Mouse (Mus musculus): ENCODE measurements around the gene Lat2.
"Not testable (repeated sequence)": the region's sequence is repeated elsewhere in the genome, so short reads cannot be mapped to it uniquely, and the experiment has no call there.

Lat2 gene

DNA sequence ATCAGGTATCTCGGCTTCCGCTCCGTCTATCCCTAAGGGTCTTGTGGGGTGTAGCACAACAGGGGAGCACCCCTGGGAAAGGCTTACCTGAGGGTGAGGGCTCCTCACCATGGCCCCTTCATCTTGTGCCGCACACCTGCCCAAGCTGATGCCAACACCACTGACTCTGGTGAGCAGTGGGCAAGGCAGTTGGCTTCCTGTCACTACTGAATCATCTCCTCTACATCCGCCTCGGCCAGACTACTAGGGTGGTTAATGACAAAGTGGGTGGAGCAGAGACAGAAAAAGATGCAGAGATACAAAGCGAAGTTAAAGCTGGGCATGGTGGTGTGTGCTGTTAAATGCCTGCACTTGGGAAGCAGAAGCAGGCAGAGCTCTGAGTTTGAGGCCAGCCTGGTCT lies at the start of gene Lat2:
TSS of gene Lat2 (minus strand) at position 224 of the 400 bp plus-strand sequence.
- no peak for DNase-seq (ENCODE audit: low spot score)

DNA sequence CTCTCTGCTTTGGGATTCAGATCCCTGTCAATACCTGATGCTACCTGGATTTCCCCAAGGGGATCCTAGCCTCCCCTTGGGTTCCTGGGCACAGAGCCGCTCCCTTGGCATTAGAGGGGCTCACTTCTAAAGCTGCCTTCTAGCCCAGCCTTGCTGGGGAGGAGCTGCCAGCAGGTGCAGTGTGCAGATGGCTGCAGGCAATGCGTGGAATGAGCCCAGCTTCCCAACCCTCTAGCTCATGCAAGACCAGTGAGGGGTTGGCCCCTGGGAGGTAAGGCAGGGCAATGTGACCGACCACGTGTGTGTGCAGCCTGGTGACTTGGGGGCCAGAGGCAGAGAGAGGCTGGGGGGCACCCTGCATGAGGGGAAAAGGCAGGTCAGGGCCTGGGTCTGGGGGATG lies 41.9 kb upstream of the Lat2 start:
- DNase-seq (ENCODE audit: low spot score): no peak

DNA sequence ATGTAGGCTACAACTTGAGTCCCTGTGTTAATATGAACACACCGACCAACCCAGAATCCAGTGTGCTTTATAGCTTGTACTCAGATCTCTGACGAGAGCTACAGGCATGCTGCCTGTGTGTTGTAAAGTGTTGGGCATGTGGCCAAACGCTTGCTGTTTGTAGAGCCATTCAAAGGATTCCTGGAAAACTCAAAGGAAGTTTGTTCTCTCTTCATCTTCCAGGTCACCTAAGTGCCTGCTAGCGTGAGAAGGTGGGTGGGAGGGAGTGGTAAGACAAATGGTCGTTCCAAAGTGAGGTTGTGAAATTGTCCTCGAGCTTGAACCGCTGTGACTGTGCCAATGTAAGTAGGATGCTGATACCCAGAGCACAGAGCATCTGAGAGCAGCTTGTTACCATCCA lies 37.2 kb upstream of the Lat2 start:
- DNase-seq (ENCODE audit: low spot score): no peak

DNA sequence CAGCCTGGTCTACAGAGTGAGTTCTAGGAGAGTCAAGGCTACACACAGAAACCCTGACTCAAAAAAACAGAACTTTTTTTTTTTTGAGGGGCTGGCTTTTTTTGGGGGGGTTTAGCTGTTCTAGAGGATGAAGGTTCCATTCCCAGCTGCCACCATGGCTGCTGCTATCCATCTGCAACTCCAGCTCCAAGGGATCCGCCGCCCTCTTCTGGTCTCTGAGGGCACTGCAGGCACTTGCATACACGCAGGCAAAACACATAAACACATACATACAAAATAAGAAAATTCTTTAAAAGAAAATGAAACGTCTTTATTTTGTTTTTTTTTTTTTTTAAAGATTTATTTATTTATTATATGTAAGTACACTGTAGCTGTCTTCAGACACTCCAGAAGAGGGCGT lies 36.1 kb upstream of the Lat2 start:
- DNase-seq (ENCODE audit: low spot score): peak; percentile 56

DNA sequence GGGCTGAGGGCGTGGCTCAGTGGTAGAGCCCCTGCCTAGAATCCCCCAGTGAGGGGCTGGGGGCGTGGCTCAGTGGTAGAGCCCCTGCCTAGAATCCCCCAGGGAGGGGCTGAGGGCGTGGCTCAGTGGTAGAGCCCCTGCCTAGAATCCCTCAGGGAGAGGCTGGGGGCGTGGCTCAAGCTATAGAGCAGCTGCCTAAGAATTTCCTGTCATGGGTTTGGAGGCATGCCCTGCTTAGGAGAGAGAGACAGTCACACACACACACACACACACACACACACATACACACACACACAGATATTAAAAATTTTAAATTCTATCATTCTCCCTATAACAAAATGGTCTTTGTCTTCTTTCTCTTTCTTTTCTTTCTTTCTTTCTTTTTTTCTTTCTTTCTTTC lies 34.2 kb upstream of the Lat2 start:
- not testable (repeated sequence) for DNase-seq (ENCODE audit: low spot score)

DNA sequence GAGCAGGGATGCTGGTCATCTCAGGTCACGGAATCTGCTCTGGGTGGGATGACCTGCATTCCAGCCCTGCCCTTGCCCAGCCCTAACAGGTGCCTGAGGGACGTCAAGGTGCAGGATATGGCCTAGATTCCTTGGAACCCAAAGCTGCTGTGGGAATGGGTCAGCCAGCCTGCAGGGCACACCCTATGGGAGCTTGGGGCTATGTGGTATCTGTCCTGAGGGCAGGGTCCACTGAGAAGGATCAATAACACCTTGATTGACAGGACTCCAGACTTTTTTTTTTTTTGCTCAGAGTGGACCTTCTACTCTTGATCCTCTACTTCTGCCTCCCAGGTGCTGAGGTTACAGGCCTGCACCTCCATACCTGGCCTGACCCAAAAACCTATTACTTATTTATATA lies 32.6 kb upstream of the Lat2 start:
- no peak for DNase-seq (ENCODE audit: low spot score)

DNA sequence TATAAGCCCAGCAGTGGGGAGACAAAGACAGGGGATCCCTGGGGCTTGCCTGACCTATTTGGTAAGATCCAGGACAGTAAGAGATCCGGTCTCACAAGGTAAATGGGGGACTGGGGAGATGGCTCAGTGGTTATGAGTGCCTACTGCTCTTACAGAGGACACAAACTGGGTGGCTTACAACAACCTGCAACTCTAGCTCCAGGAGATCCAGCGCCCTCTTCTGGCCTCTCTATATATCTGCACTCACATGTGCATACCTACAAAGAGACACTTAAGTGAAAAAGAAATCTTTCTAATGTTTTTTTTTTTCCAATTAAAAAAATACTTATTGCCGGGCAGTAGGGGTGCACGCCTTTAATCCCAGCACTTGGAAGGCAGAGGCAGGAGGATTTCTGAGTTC lies 31.6 kb upstream of the Lat2 start:
- DNase-seq (ENCODE audit: low spot score): no peak

DNA sequence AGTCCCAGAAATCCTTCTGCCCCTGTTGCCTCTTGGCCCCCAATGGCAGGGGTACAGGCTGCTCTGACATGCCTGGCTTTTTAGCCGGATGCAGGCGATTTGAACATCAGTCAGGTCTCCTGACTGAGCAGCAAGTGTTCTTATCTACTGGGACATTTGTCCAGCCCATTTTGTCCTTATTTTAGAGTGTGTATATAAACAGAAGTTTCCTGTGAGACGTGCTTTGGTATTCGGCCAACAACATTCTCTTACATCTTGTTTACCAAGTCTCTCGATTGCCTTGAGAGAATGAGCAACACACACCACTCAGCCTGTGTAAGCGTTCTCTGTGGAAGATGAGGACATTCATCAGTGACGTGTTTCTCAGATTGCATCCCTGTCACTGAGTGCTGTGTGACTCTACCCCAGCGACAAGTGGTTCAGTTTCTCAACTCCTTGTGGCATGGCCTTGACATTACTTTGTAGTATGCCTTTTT lies 29.9 kb upstream of the Lat2 start:
- no peak for DNase-seq (ENCODE audit: low spot score)

DNA sequence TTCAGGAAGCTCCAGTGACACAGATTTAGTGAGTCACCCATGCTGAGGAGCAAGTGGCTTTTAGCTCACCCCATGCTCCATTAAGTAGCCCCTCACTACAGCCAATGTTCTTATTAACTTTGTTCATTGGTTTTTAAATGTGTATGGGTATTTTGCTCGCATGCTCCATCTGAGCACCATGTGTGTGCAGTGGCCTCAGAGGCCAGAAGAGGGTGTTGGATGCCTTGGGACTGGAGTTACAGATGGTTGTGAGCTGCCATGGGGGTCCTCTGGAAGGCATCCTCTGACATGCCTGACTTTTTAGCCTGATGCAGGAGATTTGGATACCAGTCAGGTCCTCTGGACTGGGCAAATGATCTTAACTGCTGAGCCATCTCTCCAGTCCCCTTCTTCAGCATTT lies 29.3 kb upstream of the Lat2 start:
- no peak for DNase-seq (ENCODE audit: low spot score)

DNA sequence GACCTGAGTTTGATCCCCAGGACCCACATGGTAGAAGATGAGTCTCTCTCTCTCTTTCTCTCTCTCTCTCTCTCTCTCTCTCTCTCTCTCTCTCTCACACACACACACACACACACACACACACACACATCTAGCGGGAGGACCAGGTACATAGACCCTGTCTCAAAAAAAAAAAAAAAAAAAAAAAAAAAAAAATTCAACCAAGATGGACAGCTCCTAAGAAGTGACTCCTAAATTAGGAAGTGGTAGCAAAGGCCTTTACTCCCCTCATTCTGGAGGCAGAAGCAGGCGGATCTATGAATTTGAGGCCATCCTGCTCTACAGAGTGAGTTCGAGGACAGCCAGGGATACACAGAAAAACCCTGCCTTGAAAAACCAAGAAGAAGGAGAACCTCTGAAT lies 25.5 kb upstream of the Lat2 start:
- no peak for DNase-seq (ENCODE audit: low spot score)

DNA sequence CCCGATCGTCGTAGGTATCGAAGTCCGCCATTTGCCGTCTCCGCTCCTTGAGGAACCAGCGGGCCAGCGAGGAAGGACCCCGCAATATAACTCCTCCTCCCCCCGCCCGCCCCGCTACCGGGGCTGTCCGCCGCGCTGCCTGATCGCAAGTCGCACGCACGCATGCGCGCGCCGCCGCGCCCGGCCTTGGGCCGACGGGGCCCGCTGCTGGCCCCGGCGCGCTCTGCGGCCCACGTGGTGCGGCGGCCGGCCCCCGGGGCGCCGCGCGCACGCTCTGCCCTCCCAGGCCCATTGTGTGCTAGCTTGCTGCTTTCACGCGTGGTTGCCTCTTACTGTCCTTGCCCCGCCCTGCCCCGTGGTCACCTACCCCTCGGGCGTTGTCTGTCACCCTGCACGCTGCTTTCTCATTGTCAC lies 24.5 kb upstream of the Lat2 start, which contains the start of gene Eif4h:
TSS of gene Eif4h (minus strand) at position 222 of the 414 bp plus-strand sequence.
- peak; percentile 97 for DNase-seq (ENCODE audit: low spot score)

DNA sequence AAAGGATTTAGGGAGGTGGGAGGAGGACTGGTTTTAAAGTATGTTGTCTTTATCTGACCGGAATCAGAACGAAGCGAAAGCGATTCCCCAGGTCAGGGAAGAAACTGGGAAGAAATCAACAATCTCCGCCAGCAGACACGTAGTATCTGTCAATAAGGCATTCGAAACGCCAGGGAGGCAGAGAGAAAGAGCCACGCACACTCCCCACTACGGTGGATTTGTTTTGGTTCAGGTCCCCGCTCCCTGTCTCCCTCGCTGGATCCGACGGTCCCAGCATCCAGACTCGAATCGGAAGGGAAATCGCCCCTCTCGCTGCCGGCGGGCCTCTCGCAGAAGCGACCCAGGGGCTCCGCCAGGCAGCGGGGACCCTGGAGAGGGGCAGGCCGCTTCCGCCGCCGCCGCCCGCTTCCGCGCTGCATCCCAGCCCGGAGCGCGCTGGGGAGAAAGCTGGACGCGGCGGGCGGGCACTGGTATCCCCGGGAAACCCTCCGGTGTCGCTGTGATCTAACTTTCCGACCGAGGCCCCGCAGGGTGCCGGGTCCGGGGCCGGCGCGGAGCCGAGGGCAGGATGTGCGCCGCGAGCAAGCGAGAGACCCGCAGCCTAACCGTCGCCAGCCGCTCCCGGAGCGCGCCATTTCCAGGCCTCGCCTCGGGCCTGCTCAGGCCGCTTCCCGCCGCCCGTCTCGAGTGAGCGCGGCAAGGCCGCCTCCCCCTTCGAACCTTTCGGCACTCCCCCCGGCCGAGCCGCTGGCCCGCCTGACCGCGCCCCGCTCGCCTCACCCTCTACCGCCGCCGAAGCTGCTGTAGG lies 23.8 kb upstream of the Lat2 start:
- peak; percentile 35 for DNase-seq (ENCODE audit: low spot score)

DNA sequence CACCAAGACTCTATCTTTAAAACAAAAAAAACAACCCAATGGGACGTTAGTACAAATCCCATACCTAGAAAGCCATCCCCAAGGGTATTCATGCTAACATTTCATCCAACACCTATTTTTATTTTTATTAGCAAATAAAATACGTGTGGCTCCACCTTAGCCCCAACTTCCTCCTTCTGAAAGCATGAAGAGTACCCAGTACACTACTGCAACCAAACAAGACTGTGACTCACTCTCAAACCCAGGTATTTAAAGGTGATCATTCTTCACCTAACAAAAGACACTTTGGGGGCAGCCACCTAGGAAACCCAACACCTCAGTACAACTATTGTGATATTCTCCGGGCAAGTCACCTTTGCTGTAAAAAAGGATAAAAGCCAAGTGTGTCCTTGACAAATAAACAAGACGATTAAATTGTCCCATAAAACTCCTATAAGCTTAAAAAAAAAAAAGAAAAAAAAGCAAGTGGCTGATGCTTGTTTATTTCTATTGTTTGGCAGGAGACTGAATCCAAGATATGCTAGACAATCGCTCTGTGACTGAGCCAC lies 23.1 kb upstream of the Lat2 start:
- DNase-seq (ENCODE audit: low spot score): no peak

DNA sequence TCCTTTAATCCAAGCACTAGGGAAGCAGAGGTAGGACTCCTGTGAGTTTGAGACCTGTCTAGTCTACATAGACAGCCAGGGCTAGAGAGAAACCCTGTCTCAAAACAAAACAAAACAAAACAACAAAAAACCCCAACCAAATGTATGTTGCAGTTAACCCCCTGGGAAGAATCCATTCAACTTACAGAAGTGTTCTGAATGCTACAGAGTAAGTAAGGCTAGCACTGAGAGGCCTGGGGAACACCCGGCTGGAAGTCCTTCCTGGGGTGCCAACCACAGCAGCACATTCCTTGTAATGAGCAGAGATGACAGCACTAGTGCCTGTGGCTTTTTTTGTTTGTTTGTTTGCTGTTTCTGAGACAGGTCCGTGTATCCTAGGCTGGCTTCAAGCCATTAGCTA lies 18.0 kb upstream of the Lat2 start:
- no peak for DNase-seq (ENCODE audit: low spot score)

DNA sequence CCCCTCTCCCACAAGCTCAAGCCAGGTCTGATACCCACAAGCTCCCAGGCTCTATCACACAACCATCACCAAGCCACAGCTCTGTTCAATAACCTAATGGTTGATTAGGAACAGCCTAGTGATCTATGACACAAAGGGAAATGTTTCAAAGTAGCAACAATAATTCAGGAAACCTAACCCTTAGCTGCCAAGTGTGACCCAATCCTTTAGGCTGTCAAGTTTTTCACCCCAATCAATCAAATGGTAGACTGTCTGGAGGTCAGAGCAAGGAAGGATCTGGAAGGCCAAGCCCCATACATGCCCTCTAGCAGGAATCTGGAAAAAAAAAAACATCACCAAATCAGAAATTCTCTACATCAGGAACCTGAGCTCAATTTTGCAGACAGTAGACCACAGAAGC lies 16.0 kb upstream of the Lat2 start:
- DNase-seq (ENCODE audit: low spot score): no peak

DNA sequence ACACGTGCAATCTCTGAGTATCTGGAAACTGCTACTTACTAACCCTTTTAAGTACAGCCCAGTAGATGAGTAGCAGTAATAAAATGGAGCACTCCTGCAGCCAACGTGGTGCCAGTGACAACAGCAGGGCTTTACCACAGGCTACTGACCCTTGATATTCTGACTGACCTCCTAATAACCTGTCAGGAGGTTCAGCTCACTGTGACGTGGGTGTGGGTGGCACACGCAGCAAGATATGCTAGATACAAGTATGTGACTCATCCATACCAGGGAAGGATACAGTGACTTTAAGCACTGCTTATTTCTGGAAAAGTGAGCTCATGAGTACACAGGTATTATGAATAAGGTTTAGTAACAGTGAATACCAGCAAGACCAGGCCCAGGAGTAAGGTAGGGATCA lies 14.7 kb upstream of the Lat2 start:
- DNase-seq (ENCODE audit: low spot score): no peak

DNA sequence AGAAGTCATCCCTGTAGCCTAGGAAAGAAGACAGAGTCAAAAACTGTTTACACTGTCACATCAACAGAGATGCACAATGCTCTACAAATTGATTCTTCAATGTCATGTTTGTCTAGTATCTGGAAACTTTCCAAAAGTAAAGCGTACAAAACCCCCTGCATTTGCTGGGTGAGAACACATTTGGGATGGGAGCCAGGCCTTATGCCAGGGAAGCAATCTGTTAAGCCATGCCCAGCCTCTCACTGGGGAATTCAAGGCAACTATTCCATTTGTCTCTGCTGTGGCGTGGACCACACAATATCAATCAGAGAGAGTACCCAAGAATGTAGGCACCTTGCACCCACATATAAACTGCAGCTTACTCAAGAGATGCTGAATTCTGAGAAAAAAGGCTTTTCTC lies 7.2 kb upstream of the Lat2 start:
- no peak for DNase-seq (ENCODE audit: low spot score)

DNA sequence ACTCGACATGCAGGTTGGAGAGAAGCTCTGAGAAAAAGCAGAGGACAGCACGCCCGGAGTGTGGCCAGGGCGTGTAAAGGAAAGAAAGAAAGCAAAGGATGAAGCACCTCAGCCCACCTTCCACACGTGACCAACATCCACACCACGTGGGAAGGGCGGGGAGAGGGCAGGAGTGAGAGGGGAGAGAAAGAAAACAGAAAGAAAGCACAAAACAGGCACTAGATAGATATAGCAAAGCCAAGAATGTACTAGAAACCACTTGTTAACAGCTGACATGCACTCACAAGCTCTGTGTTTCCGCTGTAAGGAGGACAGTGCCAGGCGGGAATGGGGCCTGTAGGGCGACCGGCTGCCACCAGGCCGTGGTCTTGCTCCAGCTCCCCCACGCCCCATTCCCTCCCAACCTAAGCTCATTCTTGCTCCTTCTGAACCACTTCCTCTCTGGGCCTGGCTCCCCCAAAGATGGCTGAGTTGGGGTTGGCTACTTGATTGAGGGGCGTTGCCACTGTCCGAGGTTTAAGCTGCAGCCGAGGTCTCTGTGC lies 6.3 kb upstream of the Lat2 start:
- DNase-seq (ENCODE audit: low spot score): no peak

DNA sequence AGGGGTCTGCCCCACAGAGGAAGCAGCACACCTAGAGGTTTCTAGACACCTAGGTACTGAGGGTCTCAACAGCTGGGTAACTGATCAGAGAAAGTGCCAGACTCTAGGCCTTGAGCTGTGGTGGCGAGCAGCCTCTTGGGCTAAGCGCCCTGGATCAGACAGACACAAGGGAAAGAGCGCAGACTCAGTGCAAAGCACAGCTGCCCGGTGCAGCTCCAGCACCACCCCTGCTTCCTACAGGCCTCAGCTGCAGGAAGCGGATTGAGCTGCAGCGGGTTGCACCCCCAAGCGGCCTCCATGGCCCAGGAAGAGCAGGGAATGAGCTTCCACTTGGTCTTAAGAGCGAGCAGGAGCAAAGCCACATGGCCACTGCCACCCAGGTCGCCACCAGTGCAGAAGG lies 5.6 kb upstream of the Lat2 start:
- no peak for DNase-seq (ENCODE audit: low spot score)

DNA sequence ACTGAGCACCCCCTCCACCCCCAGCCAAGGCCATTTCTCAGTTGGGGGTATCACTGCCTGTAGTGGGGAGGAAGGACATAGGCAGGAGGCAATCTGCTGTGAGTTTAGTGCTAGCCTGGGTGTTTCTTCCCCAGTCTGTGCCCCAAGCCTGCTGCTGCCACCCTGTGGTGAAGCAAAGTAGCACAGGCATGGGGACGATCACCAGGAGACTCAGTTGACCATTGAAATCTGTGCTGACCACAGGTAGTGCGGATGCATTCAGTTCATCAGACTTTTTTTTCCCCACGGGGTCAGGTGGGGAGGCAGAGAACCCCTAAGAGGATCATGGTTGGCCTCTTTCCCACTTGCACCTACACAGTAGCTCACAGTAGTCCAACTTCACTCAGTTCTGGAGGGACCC lies 2.2 kb upstream of the Lat2 start:
- peak; percentile 52 for DNase-seq (ENCODE audit: low spot score)

DNA sequence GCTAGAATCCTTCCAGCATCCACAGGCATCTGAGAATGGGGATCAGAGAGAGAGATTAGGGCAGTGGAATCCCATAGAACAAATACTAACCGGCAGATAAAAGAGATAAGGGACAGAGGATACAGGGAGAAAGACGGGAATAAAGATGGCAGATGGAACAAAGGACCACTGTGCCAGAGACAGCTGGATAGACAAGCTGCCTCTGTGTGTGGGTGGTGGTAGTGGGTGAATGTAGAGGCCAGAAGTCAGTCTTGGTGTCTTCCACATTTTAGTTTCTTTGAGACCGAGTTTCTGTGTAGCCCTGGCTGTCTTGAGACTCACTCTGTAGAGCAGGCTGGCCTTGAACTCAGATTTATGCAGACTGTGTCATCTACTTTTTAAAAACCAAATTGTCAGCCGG lies 955 bp upstream of the Lat2 start:
- DNase-seq (ENCODE audit: low spot score): no peak

DNA sequence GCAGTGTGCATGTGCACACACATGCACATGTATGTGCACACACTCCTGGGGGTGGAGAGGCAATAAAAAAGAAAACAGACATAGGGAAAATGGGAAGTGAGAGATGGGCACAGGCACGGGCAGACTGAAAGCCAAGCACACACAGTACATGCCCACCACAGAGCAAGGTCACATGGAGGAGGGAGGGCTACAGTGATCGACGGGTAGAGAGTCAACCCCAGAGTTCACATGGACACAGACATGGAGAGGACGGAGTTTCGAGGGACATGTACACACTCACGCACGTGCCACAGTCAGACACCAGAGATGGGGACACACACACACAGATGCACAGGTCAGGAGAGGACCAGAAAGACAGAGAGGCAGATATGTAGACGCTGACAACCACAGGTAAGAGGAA lies 555 bp upstream of the Lat2 start:
- no peak for DNase-seq (ENCODE audit: low spot score)

DNA sequence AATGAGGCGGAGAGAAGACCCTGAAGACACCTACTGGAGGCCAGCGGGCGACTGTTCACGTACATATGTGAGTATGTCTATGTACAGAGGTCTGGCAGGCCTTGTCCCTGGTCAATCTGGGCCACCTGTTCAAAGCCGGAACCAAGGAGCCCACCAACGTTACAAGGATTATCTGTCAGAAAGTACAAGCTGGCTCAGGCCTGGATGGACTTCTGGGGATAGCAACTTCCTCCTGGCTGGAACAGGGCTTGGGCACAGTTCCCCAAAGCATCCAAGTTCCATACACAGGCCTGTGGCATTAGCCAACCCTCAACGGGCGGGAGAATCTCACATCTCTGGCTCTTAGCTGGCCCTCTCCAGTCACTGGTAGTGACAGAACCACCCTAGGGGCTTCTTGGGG lies 529 bp downstream of the Lat2 start:
- no peak for DNase-seq (ENCODE audit: low spot score)

DNA sequence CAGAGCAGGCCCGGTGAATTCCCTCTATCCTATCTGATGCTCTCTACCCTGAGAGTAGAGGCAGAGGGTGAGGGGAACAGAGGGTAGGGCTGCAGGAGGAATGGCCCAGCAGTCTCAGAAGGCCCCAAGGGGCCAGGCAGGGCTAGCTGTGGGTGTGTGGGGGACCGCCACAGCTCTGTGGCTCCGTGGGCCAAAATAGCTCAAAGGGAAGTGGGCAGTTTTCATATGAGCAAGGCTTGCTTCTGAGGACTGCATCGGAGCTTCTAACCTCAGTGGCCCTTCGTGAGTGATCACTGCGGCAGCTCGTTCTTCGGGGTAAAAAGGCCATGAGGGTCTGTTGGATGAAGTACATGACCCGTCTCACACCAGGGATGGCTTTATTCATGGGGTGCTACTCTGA lies 1.1 kb downstream of the Lat2 start:
- DNase-seq (ENCODE audit: low spot score): no peak

All from embryo, embryonic 10.5 days (tissue).